Mouse (Mus musculus): ENCODE data around the gene Sorcs1. TPM values are rescaled to one million over a fixed set of nuclear protein-coding genes. Genes with fewer than 3 reads are reported as not detected.

The Sorcs1 gene
- polyA plus RNA-seq, 1 experiment = not detected

GRCm38 (mm10) chr19:50366446-50366845 is 312.0 kb downstream of the Sorcs1 start:
- H3K4me3 ChIP-seq (ENCODE audit: low read depth, low read length) = no peak overlapping the region
- no peak overlapping the region for H3K9ac ChIP-seq (ENCODE audit: low read depth, poor library complexity, severe bottlenecking)
- no peaks in the 10 kb centered on the region for H3K36me3 ChIP-seq (ENCODE audit: control insufficient read depth, insufficient read depth, low read length, poor library complexity, severe bottlenecking)
- H3K27ac ChIP-seq (ENCODE audit: insufficient read depth, low read length) = no peak overlapping the region
- H3K9me3 ChIP-seq (replicated peaks; ENCODE audit: control insufficient read depth, insufficient read depth, low read length, poor library complexity, severe bottlenecking) = no peaks in the 10 kb centered on the region
- TF ChIP-seq CTCF (IDR thresholded peaks at IDR 0.05; ENCODE audit: low read depth, low read length) (no peak), EP300 (IDR thresholded peaks at IDR 0.05; ENCODE audit: insufficient read depth, low read depth, low read length) (no peak), POLR2A (IDR thresholded peaks at IDR 0.05; ENCODE audit: insufficient read depth, low read length) (no peak)
- H3K27me3 ChIP-seq (ENCODE audit: control insufficient read depth, insufficient read depth, low read length, poor library complexity, severe bottlenecking) = no peaks in the 10 kb centered on the region; the same call in 1 of the 2 replicates
- H3K4me1 ChIP-seq (ENCODE audit: control insufficient read depth, insufficient read depth, low read length) = no peaks in the 10 kb centered on the region

- H3K27me3 ChIP-seq (ENCODE audit: control insufficient read depth, insufficient read depth, low read length, poor library complexity, severe bottlenecking) = no peaks in the 10 kb centered on the region; the same call in 1 of the 2 replicates
- no peak overlapping the region for H3K27ac ChIP-seq (ENCODE audit: insufficient read depth, low read length)
Observed at GRCm38 (mm10) chr19:50362655-50363500, 315.6 kb downstream of the Sorcs1 start.

DNA sequence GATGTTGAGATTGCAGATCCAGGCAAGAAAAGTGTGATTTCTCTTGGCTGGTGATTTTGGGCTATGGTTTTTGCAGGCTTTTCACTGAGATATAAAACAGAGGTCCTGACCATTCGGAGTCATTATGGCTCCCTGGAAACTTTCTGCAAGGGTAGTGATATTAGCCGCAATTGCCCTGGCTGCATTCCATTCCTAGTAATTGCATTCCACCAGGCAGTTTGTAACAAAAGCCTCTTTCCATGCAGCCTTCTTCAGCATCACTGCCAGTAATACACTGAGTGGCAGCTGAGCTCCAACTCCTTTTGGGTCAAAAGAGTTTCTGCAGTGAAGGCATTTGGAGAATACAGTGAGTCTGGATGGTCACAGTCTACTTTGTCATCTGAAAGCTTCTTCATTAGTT is 319.9 kb downstream of the Sorcs1 start:
- no peak overlapping the region for H3K27ac ChIP-seq (ENCODE audit: insufficient read depth, low read length)
- no peak overlapping the region for H3K4me3 ChIP-seq (ENCODE audit: low read depth, low read length)
- no peaks in the 10 kb centered on the region for H3K4me1 ChIP-seq (ENCODE audit: control insufficient read depth, insufficient read depth, low read length)
- no peaks in the 10 kb centered on the region for H3K36me3 ChIP-seq (ENCODE audit: control insufficient read depth, insufficient read depth, low read length, poor library complexity, severe bottlenecking)
- no peaks in the 10 kb centered on the region; the same call in 1 of the 2 replicates for H3K27me3 ChIP-seq (ENCODE audit: control insufficient read depth, insufficient read depth, low read length, poor library complexity, severe bottlenecking)
- TF ChIP-seq EP300 (IDR thresholded peaks at IDR 0.05; ENCODE audit: insufficient read depth, low read depth, low read length) (no peak), POLR2A (IDR thresholded peaks at IDR 0.05; ENCODE audit: insufficient read depth, low read length) (no peak), CTCF (IDR thresholded peaks at IDR 0.05; ENCODE audit: low read depth, low read length) (no peak)
- H3K9ac ChIP-seq (ENCODE audit: low read depth, poor library complexity, severe bottlenecking) = no peak overlapping the region
- H3K9me3 ChIP-seq (replicated peaks; ENCODE audit: control insufficient read depth, insufficient read depth, low read length, poor library complexity, severe bottlenecking) = no peaks in the 10 kb centered on the region

More at GRCm38 (mm10) chr19:50362655-50363500, 315.6 kb downstream of the Sorcs1 start:
- Histone ChIP-seq H3K9me3 (replicated peaks; ENCODE audit: control insufficient read depth, insufficient read depth, low read length, poor library complexity, severe bottlenecking) (no peaks in the 10 kb centered on the region), H3K4me1 (ENCODE audit: control insufficient read depth, insufficient read depth, low read length) (no peaks in the 10 kb centered on the region), H3K9ac (ENCODE audit: low read depth, poor library complexity, severe bottlenecking) (no peak overlapping the region), H3K4me3 (ENCODE audit: low read depth, low read length) (no peak overlapping the region), H3K36me3 (ENCODE audit: control insufficient read depth, insufficient read depth, low read length, poor library complexity, severe bottlenecking) (no peaks in the 10 kb centered on the region)
- no peak for TF ChIP-seq EP300 (IDR thresholded peaks at IDR 0.05; ENCODE audit: insufficient read depth, low read depth, low read length)
- no peak for TF ChIP-seq CTCF (IDR thresholded peaks at IDR 0.05; ENCODE audit: low read depth, low read length)
- TF ChIP-seq POLR2A (IDR thresholded peaks at IDR 0.05; ENCODE audit: insufficient read depth, low read length) = no peak

GRCm38 (mm10) chr19:50339211-50339610 is 339.2 kb downstream of the Sorcs1 start:
- TF ChIP-seq POLR2A (IDR thresholded peaks at IDR 0.05; ENCODE audit: insufficient read depth, low read length) (no peak), EP300 (IDR thresholded peaks at IDR 0.05; ENCODE audit: insufficient read depth, low read depth, low read length) (no peak), CTCF (IDR thresholded peaks at IDR 0.05; ENCODE audit: low read depth, low read length) (no peak)
- no peak overlapping the region for H3K9ac ChIP-seq (ENCODE audit: low read depth, poor library complexity, severe bottlenecking)

DNA sequence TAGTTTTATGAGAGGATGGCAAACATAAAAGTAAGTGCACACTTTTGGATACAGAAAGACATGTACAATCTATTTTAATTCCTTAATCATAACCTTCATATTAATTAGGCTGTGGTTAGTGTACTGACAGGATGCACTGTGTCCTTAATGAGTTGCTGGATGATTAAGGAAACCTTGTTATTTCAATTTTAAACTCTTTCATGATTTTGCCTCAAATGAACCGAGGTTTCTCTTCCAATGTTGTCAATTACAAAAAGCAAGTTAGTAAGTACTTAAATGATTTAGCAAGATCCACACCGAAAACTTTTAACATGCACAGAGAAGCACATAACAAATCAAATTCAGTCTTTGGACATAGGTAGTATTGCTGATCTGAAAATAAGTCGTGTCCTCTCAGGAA is 341.7 kb downstream of the Sorcs1 start:
- Histone ChIP-seq H3K36me3 (ENCODE audit: control insufficient read depth, insufficient read depth, low read length, poor library complexity, severe bottlenecking) (no peaks in the 10 kb centered on the region), H3K9ac (ENCODE audit: low read depth, poor library complexity, severe bottlenecking) (no peak overlapping the region), H3K27ac (ENCODE audit: insufficient read depth, low read length) (no peak overlapping the region), H3K27me3 (ENCODE audit: control insufficient read depth, insufficient read depth, low read length, poor library complexity, severe bottlenecking) (no peaks in the 10 kb centered on the region), H3K9me3 (replicated peaks; ENCODE audit: control insufficient read depth, insufficient read depth, low read length, poor library complexity, severe bottlenecking) (no peaks in the 10 kb centered on the region), H3K4me1 (ENCODE audit: control insufficient read depth, insufficient read depth, low read length) (no peaks in the 10 kb centered on the region), H3K4me3 (ENCODE audit: low read depth, low read length) (no peak overlapping the region)
- TF ChIP-seq POLR2A (IDR thresholded peaks at IDR 0.05; ENCODE audit: insufficient read depth, low read length) = no peak
- TF ChIP-seq CTCF (IDR thresholded peaks at IDR 0.05; ENCODE audit: low read depth, low read length) = no peak

More at GRCm38 (mm10) chr19:50339211-50339610, 339.2 kb downstream of the Sorcs1 start:
- H3K27ac ChIP-seq (ENCODE audit: insufficient read depth, low read length) = no peak overlapping the region
- H3K9me3 ChIP-seq (replicated peaks; ENCODE audit: control insufficient read depth, insufficient read depth, low read length, poor library complexity, severe bottlenecking) = no peaks in the 10 kb centered on the region
- H3K4me1 ChIP-seq (ENCODE audit: control insufficient read depth, insufficient read depth, low read length) = no peaks in the 10 kb centered on the region
- H3K4me3 ChIP-seq (ENCODE audit: low read depth, low read length) = no peak overlapping the region
- no peaks in the 10 kb centered on the region for H3K36me3 ChIP-seq (ENCODE audit: control insufficient read depth, insufficient read depth, low read length, poor library complexity, severe bottlenecking)
- no peaks in the 10 kb centered on the region for H3K27me3 ChIP-seq (ENCODE audit: control insufficient read depth, insufficient read depth, low read length, poor library complexity, severe bottlenecking)

- Histone ChIP-seq H3K27me3 (ENCODE audit: control insufficient read depth, insufficient read depth, low read length, poor library complexity, severe bottlenecking) (no peaks in the 10 kb centered on the region), H3K4me1 (ENCODE audit: control insufficient read depth, insufficient read depth, low read length) (no peaks in the 10 kb centered on the region), H3K36me3 (ENCODE audit: control insufficient read depth, insufficient read depth, low read length, poor library complexity, severe bottlenecking) (no peaks in the 10 kb centered on the region), H3K9ac (ENCODE audit: low read depth, poor library complexity, severe bottlenecking) (no peak overlapping the region), H3K27ac (ENCODE audit: insufficient read depth, low read length) (no peak overlapping the region), H3K9me3 (replicated peaks; ENCODE audit: control insufficient read depth, insufficient read depth, low read length, poor library complexity, severe bottlenecking) (no peaks in the 10 kb centered on the region), H3K4me3 (ENCODE audit: low read depth, low read length) (no peak overlapping the region)
- no peak for TF ChIP-seq POLR2A (IDR thresholded peaks at IDR 0.05; ENCODE audit: insufficient read depth, low read length)
- TF ChIP-seq EP300 (IDR thresholded peaks at IDR 0.05; ENCODE audit: insufficient read depth, low read depth, low read length) = no peak
- no peak for TF ChIP-seq CTCF (IDR thresholded peaks at IDR 0.05; ENCODE audit: low read depth, low read length)
Observed at GRCm38 (mm10) chr19:50331136-50331535, 347.3 kb downstream of the Sorcs1 start.
